Mouse (Mus musculus) stomach, postnatal 0 days (tissue): ENCODE measurements around the gene Ubn2.

ENCODE experiments used
- CTCF ChIP-seq: IDR thresholded peaks from 2 replicates; pipeline ENCODE4 v1.5.1; 2016; ENCODE audit warnings: antibody characterized with exemption, low read depth, mild to moderate bottlenecking, moderate library complexity
- EP300 ChIP-seq: optimal IDR thresholded peaks from 2 replicates; pipeline ENCODE3; 2016; ENCODE audit warnings: antibody characterized with exemption

GRCm38 (mm10) chr6:38515201-38515600 is 81.5 kb downstream of the Ubn2 start:
- TF ChIP-seq CTCF (no peak), EP300 (no peak)
